8 mouse cellular contexts compared by ENCODE assay signal in genomic region chr16:55838129-55838509, GRCm38 (mm10). TPM values are rescaled to one million over a fixed set of nuclear protein-coding genes. Genes with fewer than 3 reads are reported as not detected.
A peak's percentile ranks its signal among the peaks of the same experiment; 100 is the strongest.
DNase-seq lines count a peak whose midpoint lies in the region; ATAC-seq and TF ChIP-seq lines count a peak whose summit lies in the region.

No protein-coding gene starts in this region.

- no peaks in the 10 kb centered on the region for H3K27me3 ChIP-seq in lung, postnatal 0 days (replicated peaks; ENCODE audit: insufficient read depth, low read length)
- H3K27me3 ChIP-seq in forebrain, embryonic 10.5 days (ENCODE audit: poor library complexity, severe bottlenecking), result no peaks in the 10 kb centered on the region
- no peaks in the 10 kb centered on the region for H3K27me3 ChIP-seq in limb, embryonic 11.5 days (ENCODE audit: control insufficient read depth, insufficient read depth, low read length)

- H3K36me3 ChIP-seq in lung, postnatal 0 days (ENCODE audit: insufficient read depth, low read length), result no peaks in the 10 kb centered on the region
- H3K36me3 ChIP-seq in forebrain, embryonic 10.5 days (replicated peaks), result peaks cover 20% of the 10 kb centered on the region
- no peaks in the 10 kb centered on the region for H3K36me3 ChIP-seq in limb, embryonic 11.5 days (ENCODE audit: control insufficient read depth, insufficient read depth, low read length)

- peak overlapping the region; percentile 79; the same call in 1 of the 2 replicates for H3K9ac ChIP-seq in lung, postnatal 0 days (replicated peaks; ENCODE audit: low read depth)
- H3K9ac ChIP-seq in limb, embryonic 11.5 days (ENCODE audit: low read length), result peak overlapping the region; percentile 85

- WGBS in lung, postnatal 0 days, result 4% methylated on average over 3 of the region's 3 CpGs
- 11% methylated on average over 3 of the region's 3 CpGs for WGBS in forebrain, embryonic 10.5 days
- 18% methylated on average over 3 of the region's 3 CpGs for WGBS in limb, embryonic 11.5 days
- 5% methylated on average over 3 of the region's 3 CpGs for WGBS in olfactory bulb, adult 2 months

- peak overlapping the region; percentile 48 for H3K4me2 ChIP-seq in lung, postnatal 0 days (replicated peaks; ENCODE audit: low read depth, low read length)
- H3K4me2 ChIP-seq in limb, embryonic 11.5 days (ENCODE audit: low read depth, severe bottlenecking), result peak overlapping the region; percentile 56

- no peak for TF ChIP-seq EP300 in lung, postnatal 0 days (IDR thresholded peaks at IDR 0.05)

- H3K9me3 ChIP-seq in lung, postnatal 0 days (ENCODE audit: low read length), result no peaks in the 10 kb centered on the region
- no peaks in the 10 kb centered on the region for H3K9me3 ChIP-seq in forebrain, embryonic 10.5 days
- no peaks in the 10 kb centered on the region for H3K9me3 ChIP-seq in limb, embryonic 11.5 days (ENCODE audit: control insufficient read depth, low read length)

- no peak for TF ChIP-seq POLR2A in olfactory bulb, adult 2 months (IDR thresholded peaks at IDR 0.05; ENCODE audit: insufficient read depth, low read depth, low read length)

- peak overlapping the region; percentile 95 for H3K27ac ChIP-seq in lung, postnatal 0 days (ENCODE audit: low read length)
- H3K27ac ChIP-seq in forebrain, embryonic 10.5 days, result peak overlapping the region; percentile 97
- 0 out of 2 replicates have a peak overlapping the region, but pooled peaks have one; percentile 47 for H3K27ac ChIP-seq in limb, embryonic 11.5 days (replicated peaks; ENCODE audit: low read depth, low read length)
- no peak overlapping the region for H3K27ac ChIP-seq in olfactory bulb, adult 2 months (ENCODE audit: insufficient read depth, low read depth, low read length)

- peaks cover 3% of the 10 kb centered on the region; the same call in 1 of the 2 replicates for H3K4me1 ChIP-seq in lung, postnatal 0 days (ENCODE audit: insufficient read depth, low read depth, low read length)
- peaks cover 22% of the 10 kb centered on the region for H3K4me1 ChIP-seq in forebrain, embryonic 10.5 days
- H3K4me1 ChIP-seq in limb, embryonic 11.5 days (ENCODE audit: control insufficient read depth, insufficient read depth, low read length), result no peaks in the 10 kb centered on the region
- 0 out of 2 replicates have a peak, but pooled peaks cover 2% of the 10 kb centered on the region for H3K4me1 ChIP-seq in olfactory bulb, adult 2 months (ENCODE audit: control insufficient read depth, insufficient read depth, low read length)

- peak overlapping the region; percentile 60 for H3K4me3 ChIP-seq in lung, postnatal 0 days (ENCODE audit: low read depth, low read length)
- peak overlapping the region; percentile 66 for H3K4me3 ChIP-seq in forebrain, embryonic 10.5 days
- peak overlapping the region; percentile 61 for H3K4me3 ChIP-seq in limb, embryonic 11.5 days (ENCODE audit: low read depth, low read length)
- peak overlapping the region; percentile 89 for H3K4me3 ChIP-seq in olfactory bulb, adult 2 months (ENCODE audit: insufficient read depth, low read depth, low read length)

- TF ChIP-seq CTCF in lung, postnatal 0 days (IDR thresholded peaks at IDR 0.05), result no peak
- no peak for TF ChIP-seq CTCF in olfactory bulb, adult 2 months (IDR thresholded peaks at IDR 0.05; ENCODE audit: insufficient read depth, low read depth, low read length)

- ATAC-seq in lung, postnatal 0 days, result no peak
- ATAC-seq in limb, embryonic 11.5 days (ENCODE audit: insufficient number of reproducible peaks, low FRiP score, low TSS enrichment, low read depth), result no peak

- no peak for DNase-seq in lung, postnatal 0 days (ENCODE audit: low spot score)
- no peak for DNase-seq in lung, postnatal 25 days (ENCODE audit: low spot score)
- DNase-seq in forebrain, embryonic 10.5 days (ENCODE audit: extremely low spot score, low spot score), result no peak
- DNase-seq in limb, embryonic 11.5 days (ENCODE audit: low spot score), result no peak
- DNase-seq in cerebellum, adult 9-11 months, result no peak
- no peak for DNase-seq in Muller cell, postnatal 12 days (ENCODE audit: inconsistent ontology term)
- DNase-seq in right cerebral cortex, adult 18-20 months, result no peak

RNA-seq across cellular contexts. Expression of gene Nfkbiz, which starts 0.6 kb away (rescaled TPM):
- 16.0 and 21.5 TPM in 2 replicates for polyA plus RNA-seq in lung, postnatal 0 days (2015; fragmentation: Nextera tagmentation; extraction: Ambion mirVana)
- 1.4 and 1.8 TPM in 2 replicates for polyA plus RNA-seq in forebrain, embryonic 10.5 days (2016; fragmentation: Nextera tagmentation; extraction: Ambion mirVana)
- polyA plus RNA-seq in limb, embryonic 11.5 days (2014; fragmentation: Nextera tagmentation; extraction: Ambion mirVana), result 4.1 and 4.4 TPM in 2 replicates
- polyA plus RNA-seq in olfactory bulb, adult 2 months (2012; ENCODE audit: insufficient read depth, insufficient read length, low replicate concordance, missing spikeins), result not detected in 2 replicates

RNA-seq across cellular contexts. Expression of gene Nxpe3, which starts 57.0 kb away (rescaled TPM):
- polyA plus RNA-seq in lung, postnatal 0 days (2015; fragmentation: Nextera tagmentation; extraction: Ambion mirVana), result 0.47 and 0.71 TPM in 2 replicates
- polyA plus RNA-seq in forebrain, embryonic 10.5 days (2016; fragmentation: Nextera tagmentation; extraction: Ambion mirVana), result 1.1 and 1.3 TPM in 2 replicates
- 0.94 and 1.0 TPM in 2 replicates for polyA plus RNA-seq in limb, embryonic 11.5 days (2014; fragmentation: Nextera tagmentation; extraction: Ambion mirVana)
- polyA plus RNA-seq in olfactory bulb, adult 2 months (2012; ENCODE audit: insufficient read depth, insufficient read length, low replicate concordance, missing spikeins), result not detected in 2 replicates
